Comparison of ENCODE assay signal across 8 mouse cellular contexts in the genomic region with DNA sequence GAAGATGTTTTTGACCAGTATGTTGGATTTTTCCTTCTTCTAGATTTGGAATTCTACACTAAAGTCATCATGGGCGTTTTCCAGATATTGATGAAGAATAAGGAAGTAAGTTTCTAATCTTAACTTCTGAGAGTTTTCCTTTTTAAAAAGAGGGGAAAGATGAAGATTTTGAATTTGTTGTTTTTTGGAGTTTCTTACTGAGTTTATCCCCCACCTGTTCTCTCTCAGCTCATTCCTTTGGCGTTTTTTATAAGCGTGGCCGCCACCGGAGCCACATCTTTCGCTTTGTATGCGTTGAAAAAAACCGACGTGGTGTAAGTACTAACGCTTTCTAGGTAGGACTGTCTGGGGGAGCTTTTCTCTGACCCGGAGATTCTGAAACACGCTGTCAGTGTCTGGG. TPM values are rescaled to one million over a fixed set of nuclear protein-coding genes. Genes with fewer than 3 reads are reported as not detected.
A peak's percentile ranks its signal among the peaks of the same experiment; 100 is the strongest.
DNase-seq lines count a peak whose midpoint lies in the region; ATAC-seq and TF ChIP-seq lines count a peak whose summit lies in the region.

No protein-coding gene starts in this region.

- peak overlapping the region; percentile 50 for H3K4me3 ChIP-seq in lung, embryonic 16.5 days (ENCODE audit: low read length)
- peak overlapping the region; percentile 44 for H3K4me3 ChIP-seq in forebrain, embryonic 13.5 days
- peak overlapping the region; percentile 37 for H3K4me3 ChIP-seq in limb, embryonic 14.5 days (replicated peaks; ENCODE audit: low read length)
- peak overlapping the region; percentile 41 for H3K4me3 ChIP-seq in olfactory bulb, adult 2 months (ENCODE audit: insufficient read depth, low read depth, low read length)

- peaks cover 1% of the 10 kb centered on the region; the same call in 1 of the 2 replicates for H3K36me3 ChIP-seq in lung, embryonic 16.5 days (ENCODE audit: control insufficient read depth, insufficient read depth, low read length)
- H3K36me3 ChIP-seq in forebrain, embryonic 13.5 days (ENCODE audit: poor library complexity, severe bottlenecking): peaks cover 14% of the 10 kb centered on the region
- peaks cover 8% of the 10 kb centered on the region for H3K36me3 ChIP-seq in limb, embryonic 14.5 days (ENCODE audit: control insufficient read depth, insufficient read depth, low read length)

- 31% methylated on average over 12 of the region's 12 CpGs for WGBS in lung, embryonic 16.5 days
- WGBS in forebrain, embryonic 13.5 days: 26% methylated on average over 12 of the region's 12 CpGs
- WGBS in limb, embryonic 14.5 days: 29% methylated on average over 12 of the region's 12 CpGs
- WGBS in olfactory bulb, adult 2 months: 44% methylated on average over 12 of the region's 12 CpGs

- H3K4me2 ChIP-seq in lung, embryonic 16.5 days (ENCODE audit: low read depth, low read length): peak overlapping the region; percentile 77
- H3K4me2 ChIP-seq in forebrain, embryonic 13.5 days: peak overlapping the region; percentile 76
- peak overlapping the region; percentile 65 for H3K4me2 ChIP-seq in limb, embryonic 14.5 days (replicated peaks; ENCODE audit: low read depth, low read length, severe bottlenecking)

- TF ChIP-seq CTCF in olfactory bulb, adult 2 months (IDR thresholded peaks at IDR 0.05; ENCODE audit: insufficient read depth, low read depth, low read length): no peak

- peak overlapping the region; percentile 46; the same call in 1 of the 2 replicates for H3K9ac ChIP-seq in lung, embryonic 16.5 days (ENCODE audit: low read length)
- peak overlapping the region; percentile 56; the same call in 1 of the 2 replicates for H3K9ac ChIP-seq in forebrain, embryonic 13.5 days
- no peak overlapping the region for H3K9ac ChIP-seq in limb, embryonic 14.5 days (ENCODE audit: low read depth, low read length, severe bottlenecking)

- DNase-seq in lung, adult 18-20 months: no peak
- no peak for DNase-seq in limb, embryonic 14.5 days (ENCODE audit: low spot score)
- no peak for DNase-seq in right cerebral cortex, postnatal 10 days (ENCODE audit: low spot score in 2 of 2)
- no peak for DNase-seq in adrenal gland, postnatal 25 days
- DNase-seq in gastrocnemius, adult 8-10 months (ENCODE audit: low spot score in 2 of 2): no peak

- no peaks in the 10 kb centered on the region; the same call in 1 of the 2 replicates for H3K27me3 ChIP-seq in lung, embryonic 16.5 days (ENCODE audit: control insufficient read depth, insufficient read depth, low read depth, low read length)
- peaks cover 13% of the 10 kb centered on the region; the same call in 1 of the 2 replicates for H3K27me3 ChIP-seq in forebrain, embryonic 13.5 days
- peaks cover 18% of the 10 kb centered on the region; the same call in 1 of the 2 replicates for H3K27me3 ChIP-seq in limb, embryonic 14.5 days (ENCODE audit: control insufficient read depth, insufficient read depth, low read length)

- no peaks in the 10 kb centered on the region for H3K4me1 ChIP-seq in lung, embryonic 16.5 days (replicated peaks; ENCODE audit: control insufficient read depth, insufficient read depth, low read length)
- H3K4me1 ChIP-seq in forebrain, embryonic 13.5 days: peaks cover 6% of the 10 kb centered on the region
- H3K4me1 ChIP-seq in limb, embryonic 14.5 days (ENCODE audit: control insufficient read depth, insufficient read depth, low read length): peaks cover 4% of the 10 kb centered on the region
- peaks cover 4% of the 10 kb centered on the region; the same call in 1 of the 2 replicates for H3K4me1 ChIP-seq in olfactory bulb, adult 2 months (ENCODE audit: control insufficient read depth, insufficient read depth, low read length)

- H3K9me3 ChIP-seq in lung, embryonic 16.5 days (ENCODE audit: control insufficient read depth, low read length): no peaks in the 10 kb centered on the region
- H3K9me3 ChIP-seq in forebrain, embryonic 13.5 days (replicated peaks): no peaks in the 10 kb centered on the region
- H3K9me3 ChIP-seq in limb, embryonic 14.5 days (ENCODE audit: control insufficient read depth, low read length): no peaks in the 10 kb centered on the region

- no peak overlapping the region for H3K27ac ChIP-seq in lung, embryonic 16.5 days (ENCODE audit: low read length)
- H3K27ac ChIP-seq in forebrain, embryonic 13.5 days: no peak overlapping the region
- H3K27ac ChIP-seq in limb, embryonic 14.5 days (replicated peaks; ENCODE audit: low read depth, low read length): no peak overlapping the region
- H3K27ac ChIP-seq in olfactory bulb, adult 2 months (ENCODE audit: insufficient read depth, low read depth, low read length): no peak overlapping the region

- no peak for ATAC-seq in lung, embryonic 16.5 days (ENCODE audit: low read depth)
- no peak for ATAC-seq in forebrain, embryonic 13.5 days
- no peak for ATAC-seq in limb, embryonic 14.5 days (ENCODE audit: low FRiP score, low read depth)

- no peak for TF ChIP-seq POLR2A in limb, embryonic 14.5 days (IDR thresholded peaks at IDR 0.05; ENCODE audit: borderline replicate concordance, extremely low read depth, insufficient read depth, insufficient read length)
- no peak for TF ChIP-seq POLR2A in olfactory bulb, adult 2 months (IDR thresholded peaks at IDR 0.05; ENCODE audit: insufficient read depth, low read depth, low read length)

RNA-seq across cellular contexts. Expression of gene AA467197, which starts 1.2 kb away (rescaled TPM):
- polyA plus RNA-seq in lung, embryonic 16.5 days (2015; fragmentation: Nextera tagmentation; extraction: Ambion mirVana): 0.53 and 1.1 TPM in 2 replicates
- 0.60 TPM in 1 of 2 replicates, not detected in the other for polyA plus RNA-seq in forebrain, embryonic 13.5 days (2015; fragmentation: Nextera tagmentation; extraction: Ambion mirVana)
- 0.30 and 0.55 TPM in 2 replicates for polyA plus RNA-seq in limb, embryonic 14.5 days (2012; rRNA removed)
- polyA plus RNA-seq in limb, embryonic 14.5 days (2014; fragmentation: Nextera tagmentation; extraction: Ambion mirVana): 0.26 TPM in 1 of 2 replicates, not detected in the other
- not detected in 2 replicates for polyA plus RNA-seq in olfactory bulb, adult 2 months (2012; ENCODE audit: insufficient read depth, insufficient read length, low replicate concordance, missing spikeins)
- 0.70 TPM in 1 of 2 replicates, not detected in the other for total RNA-seq in adrenal gland, postnatal 25 days (2021)
- under 1 TPM in 1 of 4 experiments, not detected in 3; 0.38 TPM for total RNA-seq in gastrocnemius, adult 8-10 months (2022)

RNA-seq across cellular contexts. Expression of gene Gatm, which starts 26.9 kb away (rescaled TPM):
- polyA plus RNA-seq in lung, embryonic 16.5 days (2015; fragmentation: Nextera tagmentation; extraction: Ambion mirVana): 7.9 and 11.4 TPM in 2 replicates
- polyA plus RNA-seq in forebrain, embryonic 13.5 days (2015; fragmentation: Nextera tagmentation; extraction: Ambion mirVana): 16.2 and 17.3 TPM in 2 replicates
- polyA plus RNA-seq in limb, embryonic 14.5 days (2012; rRNA removed): 29.4 and 35.6 TPM in 2 replicates
- polyA plus RNA-seq in limb, embryonic 14.5 days (2014; fragmentation: Nextera tagmentation; extraction: Ambion mirVana): 40.1 and 54.5 TPM in 2 replicates
- polyA plus RNA-seq in olfactory bulb, adult 2 months (2012; ENCODE audit: insufficient read depth, insufficient read length, low replicate concordance, missing spikeins): not detected in 2 replicates
- 2.0 and 5.0 TPM in 2 replicates for total RNA-seq in adrenal gland, postnatal 25 days (2021)
- 1 to 10 TPM; 2.4 to 4.4 (median 3.9) TPM for total RNA-seq in gastrocnemius, adult 8-10 months (2022)
